Mouse (Mus musculus) heart, embryonic 14.5 days (tissue): Measurements from ENCODE around the gene Lama5. TPM values are rescaled to one million over a fixed set of nuclear protein-coding genes. Genes with fewer than 3 reads are reported as not detected.

ENCODE experiments used
- ATAC-seq: fragments of 200-750 bp; cut with Nextera tagmentation; 2 replicates; pipeline ENCODE4 v1.8.0; 2017; ENCODE audit warnings: low read depth, moderate TSS enrichment; ENCODE audit not compliant: insufficient number of reproducible peaks, insufficient read depth, low FRiP score
- H3K27ac ChIP-seq, 2 experiments: fragments of 200-500 bp in 1 of 2; fragments of 300-500 bp in 1 of 2; sonication (generic) in 1 of 2; replicated peaks in 1 of 2; 2 replicates each; pipeline ENCODE4 v1.5.1; 2012 to 2014; ENCODE audit warnings: low read depth in 2 of 2, low read length in 2 of 2, control low read depth in 1 of 2, mild to moderate bottlenecking in 1 of 2, mixed read lengths in 1 of 2; ENCODE audit not compliant: control insufficient read depth in 1 of 2, insufficient read depth in 1 of 2
- H3K27me3 ChIP-seq: fragments of 300-500 bp; sonication (generic); 2 replicates; pipeline ENCODE4 v1.6.1; 2014; ENCODE audit warnings: mild to moderate bottlenecking, low read length, control low read depth; ENCODE audit not compliant: control insufficient read depth, insufficient read depth
- H3K36me3 ChIP-seq: fragments of 300-500 bp; sonication (generic); 2 replicates; pipeline ENCODE4 v1.6.1; 2014; ENCODE audit warnings: mild to moderate bottlenecking, control low read depth, low read length, mixed read lengths; ENCODE audit not compliant: control insufficient read depth, insufficient read depth
- H3K4me1 ChIP-seq, 2 experiments: fragments of 200-500 bp in 1 of 2; fragments of 300-500 bp in 1 of 2; sonication (generic) in 1 of 2; 2 replicates each; pipeline ENCODE4 v1.6.1; 2012 to 2014; ENCODE audit warnings: low read length in 2 of 2, control low read depth in 1 of 2, mixed read lengths in 1 of 2; ENCODE audit not compliant: control insufficient read depth in 2 of 2, insufficient read depth in 2 of 2
- H3K4me2 ChIP-seq: fragments of 300-500 bp; sonication (generic); 2 replicates; pipeline ENCODE4 v1.6.1; 2014; ENCODE audit warnings: mild to moderate bottlenecking, low read length
- H3K4me3 ChIP-seq, 2 experiments: fragments of 200-500 bp in 1 of 2; fragments of 300-500 bp in 1 of 2; sonication (generic) in 1 of 2; 2 replicates each; pipeline ENCODE4 v1.5.1; 2012 to 2014; ENCODE audit warnings: low read length in 2 of 2, mild to moderate bottlenecking in 2 of 2, control low read depth in 1 of 2, low read depth in 1 of 2, moderate library complexity in 1 of 2; ENCODE audit not compliant: control insufficient read depth in 1 of 2, insufficient read depth in 1 of 2
- H3K9ac ChIP-seq: fragments of 300-500 bp; sonication (generic); 2 replicates; pipeline ENCODE4 v1.6.1; 2014; ENCODE audit warnings: mild to moderate bottlenecking, low read length
- H3K9me3 ChIP-seq: fragments of 300-500 bp; sonication (generic); 2 replicates; pipeline ENCODE4 v1.6.1; 2016; ENCODE audit warnings: low read length, control low read depth; ENCODE audit not compliant: control insufficient read depth
- WGBS: fragments of 180-500 bp; shearing (Covaris S2); extraction: QIAGEN DNeasy Blood & Tissue Kit; methylation state at CpG from one replicate; pipeline ENCODE4 v1.1.7; 2014; 5-methylcytosine and 5-hydroxymethylcytosine counted together
- polyA plus RNA-seq: library from polyadenylated mRNA; unstranded; fragments of >200 nt; fragmentation: Nextera tagmentation; extraction: Ambion mirVana; gene quantifications from 2 replicates; pipeline ENCODE4 v1.2.1, GENCODE M21; 2014

The Lama5 gene
- polyA plus RNA-seq, 1 experiment from 2014 or later: 32.7 TPM

GRCm38 (mm10) chr2:180215951-180216350 lies 9.7 kb downstream of the Lama5 start:
- ATAC-seq: no peak; the same call in 1 of the 2 replicates
- no peaks in the 10 kb centered on the region for H3K27me3 ChIP-seq
- H3K27ac ChIP-seq: peak overlapping the region in 1 of 2 experiments; percentile 73; a peak in 1 of 4 replicates
- WGBS: 56% methylated on average over 6 of the region's 6 CpGs
- H3K4me1 ChIP-seq: peaks cover 39 to 47% of the 10 kb centered on the region in 2 experiments
- H3K9ac ChIP-seq: peak overlapping the region; percentile 35; the same call in 1 of the 2 replicates
- no peak overlapping the region for H3K4me3 ChIP-seq
- H3K36me3 ChIP-seq: peaks cover 8% of the 10 kb centered on the region; the same call in 1 of the 2 replicates
- H3K9me3 ChIP-seq: 0 out of 2 replicates have a peak, but pooled peaks cover 3% of the 10 kb centered on the region
- H3K4me2 ChIP-seq: no peak overlapping the region

GRCm38 (mm10) chr2:180215011-180215461 lies 10.6 kb downstream of the Lama5 start:
- 0 out of 2 replicates have a peak, but pooled peaks cover 3% of the 10 kb centered on the region for H3K9me3 ChIP-seq
- 0 out of 2 replicates have a peak, but pooled peaks cover 4% of the 10 kb centered on the region for H3K36me3 ChIP-seq
- peaks cover 37 to 47% of the 10 kb centered on the region in 2 experiments for H3K4me1 ChIP-seq
- H3K27me3 ChIP-seq: no peaks in the 10 kb centered on the region
- H3K4me2 ChIP-seq: 0 out of 2 replicates have a peak overlapping the region, but pooled peaks have one; percentile 7
- peak overlapping the region; percentile 57 to 73; a peak in 3 of 4 replicates for H3K27ac ChIP-seq
- ATAC-seq: no peak
- WGBS: 58% methylated on average over 8 of the region's 8 CpGs
- H3K9ac ChIP-seq: 0 out of 2 replicates have a peak overlapping the region, but pooled peaks have one; percentile 48
- no peak overlapping the region for H3K4me3 ChIP-seq

- WGBS: 47% methylated on average over 4 of the region's 4 CpGs
- no peak for ATAC-seq
These were observed 11.2 kb downstream of the Lama5 start for GRCm38 (mm10) chr2:180214352-180214978.

GRCm38 (mm10) chr2:180212255-180212654 lies 13.4 kb downstream of the Lama5 start:
- Histone ChIP-seq H3K9me3 (0 out of 2 replicates have a peak, but pooled peaks cover 3% of the 10 kb centered on the region), H3K4me3 (no peak overlapping the region), H3K27ac (no peak overlapping the region), H3K9ac (no peak overlapping the region), H3K4me2 (no peak overlapping the region), H3K36me3 (0 out of 2 replicates have a peak, but pooled peaks cover under 1% of the 10 kb centered on the region), H3K27me3 (no peaks in the 10 kb centered on the region), H3K4me1 (peaks cover 26 to 32% of the 10 kb centered on the region in 2 experiments)
- no peak for ATAC-seq
- WGBS: 89% methylated on average over 3 of the region's 3 CpGs

More at GRCm38 (mm10) chr2:180214352-180214978, 11.2 kb downstream of the Lama5 start:
- Histone ChIP-seq H3K4me3 (no peak overlapping the region), H3K27me3 (no peaks in the 10 kb centered on the region), H3K9ac (peak overlapping the region; percentile 41; the same call in 1 of the 2 replicates), H3K4me2 (no peak overlapping the region), H3K4me1 (peaks cover 37 to 47% of the 10 kb centered on the region in 2 experiments), H3K27ac (peak overlapping the region; percentile 57 to 73; a peak in 3 of 4 replicates), H3K9me3 (0 out of 2 replicates have a peak, but pooled peaks cover 3% of the 10 kb centered on the region), H3K36me3 (0 out of 2 replicates have a peak, but pooled peaks cover 1% of the 10 kb centered on the region)

- Histone ChIP-seq H3K9ac (no peak overlapping the region), H3K9me3 (0 out of 2 replicates have a peak, but pooled peaks cover 3% of the 10 kb centered on the region), H3K4me2 (no peak overlapping the region), H3K36me3 (peaks cover 11% of the 10 kb centered on the region), H3K4me1 (peaks cover 6% of the 10 kb centered on the region in 2 experiments; a peak in 2 of 4 replicates), H3K4me3 (no peak overlapping the region), H3K27me3 (no peaks in the 10 kb centered on the region), H3K27ac (no peak overlapping the region)
- no peak for ATAC-seq
- WGBS: 86% methylated on average over 1 of the region's 1 CpGs
These were observed 16.7 kb downstream of the Lama5 start for GRCm38 (mm10) chr2:180208976-180209375.

GRCm38 (mm10) chr2:180207840-180208239 lies 17.8 kb downstream of the Lama5 start:
- H3K9ac ChIP-seq: no peak overlapping the region
- WGBS: 67% methylated on average over 7 of the region's 7 CpGs
- no peak for ATAC-seq

GRCm38 (mm10) chr2:180205956-180206280 lies 19.7 kb downstream of the Lama5 start:
- H3K36me3 ChIP-seq: peaks cover 23% of the 10 kb centered on the region
- no peak overlapping the region for H3K9ac ChIP-seq
- no peak overlapping the region for H3K4me2 ChIP-seq
- H3K4me1 ChIP-seq: peaks cover 5 to 6% of the 10 kb centered on the region in 2 experiments; a peak in 1 of 4 replicates
- H3K4me3 ChIP-seq: no peak overlapping the region
- no peaks in the 10 kb centered on the region for H3K27me3 ChIP-seq
- H3K9me3 ChIP-seq: no peaks in the 10 kb centered on the region
- no peak for ATAC-seq
- no peak overlapping the region for H3K27ac ChIP-seq
- WGBS: 95% methylated on average over 2 of the region's 2 CpGs

More at GRCm38 (mm10) chr2:180207840-180208239, 17.8 kb downstream of the Lama5 start:
- Histone ChIP-seq H3K9me3 (0 out of 2 replicates have a peak, but pooled peaks cover 3% of the 10 kb centered on the region), H3K36me3 (peaks cover 11% of the 10 kb centered on the region), H3K4me3 (no peak overlapping the region), H3K4me2 (no peak overlapping the region), H3K27me3 (no peaks in the 10 kb centered on the region), H3K27ac (peak overlapping the region in 1 of 2 experiments; percentile 24; a peak in 1 of 4 replicates), H3K4me1 (peaks cover 5 to 6% of the 10 kb centered on the region in 2 experiments; a peak in 1 of 4 replicates)
